Mouse (Mus musculus): ENCODE data around the gene Cd93. TPM values are rescaled to one million over a fixed set of nuclear protein-coding genes. Genes with fewer than 3 reads are reported as not detected.
A peak's percentile ranks its signal among the peaks of the same experiment; 100 is the strongest.

Gene Cd93
- polyA plus RNA-seq, 1 experiment = 4.1 TPM

GRCm38 (mm10) chr2:148406971-148407869 lies 36.1 kb downstream of the Cd93 start:
- no peak for DNase-seq (ENCODE audit: extremely low spot score in 1 of 2, low spot score in 1 of 2)

GRCm38 (mm10) chr2:148406160-148406970 lies 37.0 kb downstream of the Cd93 start:
- peak in 1 of 2 experiments; percentile 38 for DNase-seq (ENCODE audit: extremely low spot score in 1 of 2, low spot score in 1 of 2)

GRCm38 (mm10) chr2:148404906-148405305 lies 38.5 kb downstream of the Cd93 start:
- no peak for DNase-seq (ENCODE audit: extremely low spot score in 1 of 2, low spot score in 1 of 2)

- no peak for DNase-seq (ENCODE audit: extremely low spot score in 1 of 2, low spot score in 1 of 2)
Observed at GRCm38 (mm10) chr2:148402227-148402626, 41.1 kb downstream of the Cd93 start.

- DNase-seq (ENCODE audit: extremely low spot score in 1 of 2, low spot score in 1 of 2) = no peak
Observed at GRCm38 (mm10) chr2:148398901-148399685, 44.3 kb downstream of the Cd93 start.

- no peak for DNase-seq (ENCODE audit: extremely low spot score in 1 of 2, low spot score in 1 of 2)
Observed at GRCm38 (mm10) chr2:148397784-148398100, 45.6 kb downstream of the Cd93 start.

- DNase-seq (ENCODE audit: extremely low spot score in 1 of 2, low spot score in 1 of 2) = peak in 1 of 2 experiments; percentile 41
Observed at GRCm38 (mm10) chr2:148397015-148397783, 46.2 kb downstream of the Cd93 start.

GRCm38 (mm10) chr2:148396209-148396608 lies 47.2 kb downstream of the Cd93 start:
- DNase-seq (ENCODE audit: extremely low spot score in 1 of 2, low spot score in 1 of 2) = peak in 1 of 2 experiments; percentile 37

GRCm38 (mm10) chr2:148395131-148396051 lies 48.0 kb downstream of the Cd93 start, which contains the start of gene Sstr4:
Sstr4 (plus strand) TSS chr2:148395344.
- DNase-seq (ENCODE audit: extremely low spot score in 1 of 2, low spot score in 1 of 2) = peak in 1 of 2 experiments; percentile 72

GRCm38 (mm10) chr2:148393846-148394245 lies 49.5 kb downstream of the Cd93 start:
- no peak for DNase-seq (ENCODE audit: extremely low spot score in 1 of 2, low spot score in 1 of 2)

GRCm38 (mm10) chr2:148393149-148393548 lies 50.2 kb downstream of the Cd93 start:
- no peak for DNase-seq (ENCODE audit: extremely low spot score in 1 of 2, low spot score in 1 of 2)

- DNase-seq (ENCODE audit: extremely low spot score in 1 of 2, low spot score in 1 of 2) = peak in 1 of 2 experiments; percentile 66
Observed at GRCm38 (mm10) chr2:148387652-148388581, 55.4 kb downstream of the Cd93 start.

GRCm38 (mm10) chr2:148386927-148387326 lies 56.4 kb downstream of the Cd93 start:
- no peak for DNase-seq (ENCODE audit: extremely low spot score in 1 of 2, low spot score in 1 of 2)

Other genes starting within 250 kb of the Cd93 start
- gene Sstr4, start 48.2 kb downstream of the Cd93 start, polyA plus RNA-seq (2012; rRNA removed) = 15.1 and 19.0 TPM in 2 replicates
- gene Thbd, start 35.4 kb downstream of the Cd93 start, polyA plus RNA-seq (2012; rRNA removed) = 10.3 and 11.2 TPM in 2 replicates
- 22.0 and 24.7 TPM in 2 replicates for gene Nxt1, start 229.0 kb upstream of the Cd93 start, polyA plus RNA-seq (2012; rRNA removed)
- gene Gzf1, start 237.5 kb upstream of the Cd93 start, polyA plus RNA-seq (2012; rRNA removed) = 19.3 and 20.1 TPM in 2 replicates